ENCODE assay signal across 10 mouse cellular contexts in genomic region chr9:108992620-108993361, GRCm38 (mm10). TPM values are rescaled to one million over a fixed set of nuclear protein-coding genes. Genes with fewer than 3 reads are reported as not detected.
DNase-seq lines count a peak whose midpoint lies in the region; ATAC-seq and TF ChIP-seq lines count a peak whose summit lies in the region.
"Had no signal": no experiment of that assay in that cellular context is flagged by ENCODE, and none has a peak within 500 bp of the region (broad histone marks: within the 10 kb centered on the region; RNA-seq: fewer than 3 reads in every experiment).

No protein-coding gene starts in this region.

- H3K9me3 ChIP-seq in forebrain, embryonic 14.5 days (replicated peaks; ENCODE audit: control insufficient read depth, low read length), result no peaks in the 10 kb centered on the region
- H3K9me3 ChIP-seq in liver, embryonic 13.5 days (replicated peaks), result no peaks in the 10 kb centered on the region
- H3K9me3 ChIP-seq in stomach, embryonic 14.5 days (ENCODE audit: control insufficient read depth, low read depth, low read length), result no peaks in the 10 kb centered on the region

- no peaks in the 10 kb centered on the region; the same call in 1 of the 2 replicates for H3K4me1 ChIP-seq in lung, adult 2 months (ENCODE audit: control insufficient read depth, insufficient read depth, low read length)
- H3K4me1 ChIP-seq in forebrain, embryonic 14.5 days (ENCODE audit: control insufficient read depth, insufficient read depth, low read length), result peaks cover 9% of the 10 kb centered on the region
- H3K4me1 ChIP-seq in liver, embryonic 13.5 days (replicated peaks), result peaks cover 75% of the 10 kb centered on the region
- peaks cover 17% of the 10 kb centered on the region for H3K4me1 ChIP-seq in stomach, embryonic 14.5 days (ENCODE audit: control insufficient read depth, insufficient read depth, low read length)

- no peak for ATAC-seq in forebrain, embryonic 14.5 days
- no peak for ATAC-seq in liver, embryonic 13.5 days (ENCODE audit: low read depth)
- no peak for ATAC-seq in stomach, embryonic 14.5 days (ENCODE audit: insufficient number of reproducible peaks, insufficient read depth, low FRiP score, low read depth)

- H3K27me3 ChIP-seq in forebrain, embryonic 14.5 days (replicated peaks; ENCODE audit: control insufficient read depth, insufficient read depth, low read length), result no peaks in the 10 kb centered on the region
- H3K27me3 ChIP-seq in liver, embryonic 13.5 days, result no peaks in the 10 kb centered on the region
- H3K27me3 ChIP-seq in stomach, embryonic 14.5 days (ENCODE audit: control insufficient read depth, insufficient read depth, low read length), result no peaks in the 10 kb centered on the region

- no peaks in the 10 kb centered on the region for H3K36me3 ChIP-seq in forebrain, embryonic 14.5 days (ENCODE audit: control insufficient read depth, insufficient read depth, low read length)
- H3K36me3 ChIP-seq in liver, embryonic 13.5 days, result no peaks in the 10 kb centered on the region
- no peaks in the 10 kb centered on the region for H3K36me3 ChIP-seq in stomach, embryonic 14.5 days (ENCODE audit: control insufficient read depth, insufficient read depth, low read length)

- H3K9ac ChIP-seq in forebrain, embryonic 14.5 days (ENCODE audit: low read length), result no peak overlapping the region
- 0 out of 2 replicates have a peak overlapping the region, but pooled peaks have one; percentile 65 for H3K9ac ChIP-seq in liver, embryonic 13.5 days
- 0 out of 2 replicates have a peak overlapping the region, but pooled peaks have one; percentile 21 for H3K9ac ChIP-seq in stomach, embryonic 14.5 days (replicated peaks; ENCODE audit: low read depth, low read length)

- no peak for DNase-seq in lung, adult 2 months
- DNase-seq in lung, postnatal 14 days, result no peak
- DNase-seq in forebrain, embryonic 14.5 days (ENCODE audit: low spot score), result no peak
- no peak for DNase-seq in liver, embryonic 13.5 days
- DNase-seq in left cerebral cortex, adult 11 months (ENCODE audit: low spot score), result no peak
- no peak for DNase-seq in cerebellum, adult 11 months
- DNase-seq in left cerebral cortex, postnatal 14 days (ENCODE audit: low spot score in 2 of 2), result no peak

- intact Hi-C loops in left cerebral cortex, postnatal 14 days (cut with DNase I), result no loop called here

- peak overlapping the region; percentile 40 for H3K4me3 ChIP-seq in lung, adult 2 months (replicated peaks; ENCODE audit: extremely low read depth, low read depth, low read length)
- peak overlapping the region; percentile 54 for H3K4me3 ChIP-seq in forebrain, embryonic 14.5 days (ENCODE audit: low read depth, low read length)
- peak overlapping the region; percentile 65 for H3K4me3 ChIP-seq in liver, embryonic 13.5 days (replicated peaks)
- peak overlapping the region; percentile 57; the same call in 1 of the 2 replicates for H3K4me3 ChIP-seq in stomach, embryonic 14.5 days (ENCODE audit: low read depth, low read length)

- TF ChIP-seq CTCF in lung, adult 2 months (IDR thresholded peaks at IDR 0.05; ENCODE audit: insufficient read depth, low read length), result no peak

- WGBS in lung, adult 2 months, result 72% methylated on average over 9 of the region's 9 CpGs
- 87% methylated on average over 9 of the region's 9 CpGs for WGBS in forebrain, embryonic 14.5 days
- 42% methylated on average over 9 of the region's 9 CpGs for WGBS in liver, embryonic 13.5 days (ENCODE audit: insufficient replicate concordance)
- WGBS in stomach, embryonic 14.5 days, result 78% methylated on average over 9 of the region's 9 CpGs

- peak overlapping the region; percentile 77 for H3K4me2 ChIP-seq in forebrain, embryonic 14.5 days (ENCODE audit: low read length)
- peak overlapping the region; percentile 91 for H3K4me2 ChIP-seq in liver, embryonic 13.5 days
- peak overlapping the region; percentile 86 for H3K4me2 ChIP-seq in stomach, embryonic 14.5 days (replicated peaks; ENCODE audit: low read depth, low read length)

- no peak; the same call in 1 of the 2 replicates for TF ChIP-seq POLR2A in lung, adult 2 months (IDR thresholded peaks at IDR 0.05; ENCODE audit: borderline replicate concordance, extremely low read depth, low read depth, low read length)

- no peak overlapping the region for H3K27ac ChIP-seq in forebrain, embryonic 14.5 days (ENCODE audit: low read depth, low read length)
- H3K27ac ChIP-seq in liver, embryonic 13.5 days, result no peak overlapping the region
- no peak overlapping the region for H3K27ac ChIP-seq in stomach, embryonic 14.5 days (ENCODE audit: low read length)

RNA-seq across cellular contexts. Expression of gene Pfkfb4, which starts 1.2 kb away (rescaled TPM):
- polyA plus RNA-seq in lung, adult 2 months (2012; rRNA removed), result 49.4 and 59.8 TPM in 2 replicates
- polyA plus RNA-seq in forebrain, embryonic 14.5 days (2014; fragmentation: Nextera tagmentation; extraction: Ambion mirVana), result 16.0 and 20.8 TPM in 2 replicates
- polyA plus RNA-seq in liver, embryonic 13.5 days (2015; fragmentation: Nextera tagmentation; extraction: Ambion mirVana), result 2.3 and 2.5 TPM in 2 replicates
- polyA plus RNA-seq in stomach, embryonic 14.5 days (2014; fragmentation: Nextera tagmentation; extraction: Ambion mirVana), result 7.9 and 8.5 TPM in 2 replicates
- 10 to 100 TPM; 15.9 to 16.7 TPM for total RNA-seq in left cerebral cortex, postnatal 14 days (2021)

RNA-seq across cellular contexts. Expression of gene Ucn2, which starts 7.0 kb away (rescaled TPM):
- 1.0 and 2.3 TPM in 2 replicates for polyA plus RNA-seq in lung, adult 2 months (2012; rRNA removed)
- 0.15 and 0.25 TPM in 2 replicates for polyA plus RNA-seq in forebrain, embryonic 14.5 days (2014; fragmentation: Nextera tagmentation; extraction: Ambion mirVana)
- not detected in 2 replicates for polyA plus RNA-seq in liver, embryonic 13.5 days (2015; fragmentation: Nextera tagmentation; extraction: Ambion mirVana)
- 0.45 TPM in 1 of 2 replicates, not detected in the other for polyA plus RNA-seq in stomach, embryonic 14.5 days (2014; fragmentation: Nextera tagmentation; extraction: Ambion mirVana)
- total RNA-seq in left cerebral cortex, postnatal 14 days (2021), result not detected
- total RNA-seq: liver, adult 2 months had no signal
- polyA plus RNA-seq: liver, adult 2 months; thymus, postnatal 0 days had no signal

RNA-seq across cellular contexts. Expression of gene Col7a1, which starts 39.4 kb away (rescaled TPM):
- polyA plus RNA-seq in lung, adult 2 months (2012; rRNA removed), result 7.1 and 12.2 TPM in 2 replicates
- polyA plus RNA-seq in forebrain, embryonic 14.5 days (2014; fragmentation: Nextera tagmentation; extraction: Ambion mirVana), result 1.1 and 1.2 TPM in 2 replicates
- polyA plus RNA-seq in liver, embryonic 13.5 days (2015; fragmentation: Nextera tagmentation; extraction: Ambion mirVana), result 0.28 and 0.38 TPM in 2 replicates
- 4.1 and 4.5 TPM in 2 replicates for polyA plus RNA-seq in stomach, embryonic 14.5 days (2014; fragmentation: Nextera tagmentation; extraction: Ambion mirVana)
- total RNA-seq in left cerebral cortex, postnatal 14 days (2021), result 1 to 10 TPM; 3.6 to 4.2 TPM

RNA-seq across cellular contexts. Expression of gene Shisa5, which starts 45.6 kb away (rescaled TPM):
- polyA plus RNA-seq in lung, adult 2 months (2012; rRNA removed), result 918 and 1,083 TPM in 2 replicates
- polyA plus RNA-seq in forebrain, embryonic 14.5 days (2014; fragmentation: Nextera tagmentation; extraction: Ambion mirVana), result 40.8 and 48.9 TPM in 2 replicates
- 20.0 and 21.8 TPM in 2 replicates for polyA plus RNA-seq in liver, embryonic 13.5 days (2015; fragmentation: Nextera tagmentation; extraction: Ambion mirVana)
- polyA plus RNA-seq in stomach, embryonic 14.5 days (2014; fragmentation: Nextera tagmentation; extraction: Ambion mirVana), result 75.0 and 84.4 TPM in 2 replicates
- 10 to 100 TPM; 68.2 to 72.6 TPM for total RNA-seq in left cerebral cortex, postnatal 14 days (2021)

RNA-seq across cellular contexts. Expression of gene Uqcrc1, which starts 56.4 kb away (rescaled TPM):
- polyA plus RNA-seq in lung, adult 2 months (2012; rRNA removed), result 290 and 399 TPM in 2 replicates
- polyA plus RNA-seq in forebrain, embryonic 14.5 days (2014; fragmentation: Nextera tagmentation; extraction: Ambion mirVana), result 453 TPM in 2 replicates
- polyA plus RNA-seq in liver, embryonic 13.5 days (2015; fragmentation: Nextera tagmentation; extraction: Ambion mirVana), result 354 and 355 TPM in 2 replicates
- polyA plus RNA-seq in stomach, embryonic 14.5 days (2014; fragmentation: Nextera tagmentation; extraction: Ambion mirVana), result 456 and 466 TPM in 2 replicates
- total RNA-seq in left cerebral cortex, postnatal 14 days (2021), result 100 to 1,000 TPM; 383 to 411 TPM
